Mouse (Mus musculus) C2C12 (cell line): ENCODE data around the gene 4930522H14Rik.

Source experiments
- CEBPB ChIP-seq: IDR thresholded peaks from one replicate; pipeline ENCODE4 v1.6.1; 2011; ENCODE audit warnings: low read depth, mild to moderate bottlenecking, control low read depth, moderate library complexity
- CTCF ChIP-seq: IDR thresholded peaks from one replicate; pipeline ENCODE4 v1.5.1; 2011; ENCODE audit not compliant: control insufficient read depth, insufficient read depth, insufficient read length
- FOSL1 ChIP-seq: IDR thresholded peaks from one replicate; pipeline ENCODE4 v1.8.0; 2011; ENCODE audit warnings: mild to moderate bottlenecking, low read length; ENCODE audit not compliant: poor library complexity, insufficient read depth, severe bottlenecking
- MAX ChIP-seq: IDR thresholded peaks from one replicate; pipeline ENCODE4 v1.6.1; 2011; ENCODE audit warnings: mild to moderate bottlenecking, control low read depth
- MYOD1 ChIP-seq: IDR thresholded peaks from one replicate; pipeline ENCODE4 v1.6.1; 2011; ENCODE audit warnings: low read depth; ENCODE audit not compliant: control insufficient read depth, insufficient read length
- MYOG ChIP-seq: IDR thresholded peaks from one replicate; pipeline ENCODE4 v1.6.1; 2011; ENCODE audit not compliant: control insufficient read depth, insufficient read length; ENCODE audit errors: extremely low read depth
- USF1 ChIP-seq: IDR thresholded peaks from one replicate; pipeline ENCODE4 v1.6.1; 2011; ENCODE audit warnings: low read depth, mild to moderate bottlenecking, control low read depth, moderate library complexity

- no peak for TF ChIP-seq CTCF
- TF ChIP-seq CEBPB: no peak
- TF ChIP-seq MAX: no peak
- no peak for TF ChIP-seq USF1
- TF ChIP-seq MYOD1: no peak
- no peak for TF ChIP-seq MYOG
- TF ChIP-seq FOSL1: no peak
Observed at GRCm38 (mm10) chr4:109568959-109569358, 37.9 kb upstream of the 4930522H14Rik start.
